Mouse (Mus musculus) left cerebral cortex, postnatal 4 days (tissue): ENCODE results near the gene Aldh1l1. TPM values are rescaled to one million over a fixed set of nuclear protein-coding genes. Genes with fewer than 3 reads are reported as not detected.

ENCODE experiments used
- DNase-seq: peaks from one replicate; pipeline ENCODE4 v3.0.0-alpha.2; 2022
- intact Hi-C: fragments of 180-260 bp; cut with DNase I; formaldehyde crosslinking; loops from one replicate; pipeline ENCODE4 v1.15.1; 2025
- total RNA-seq, 2 experiments: library from RNA; stranded (reverse); gene quantifications; 2 replicates each; pipeline ENCODE4 v1.2.3; 2021

Gene Aldh1l1
- total RNA-seq, 2 experiments from 2014 or later: 56.1 to 57.5 TPM

GRCm38 (mm10) chr6:90648391-90648790, 162.2 kb downstream of the Aldh1l1 start:
- DNase-seq: no peak
- intact Hi-C loops: no loop called here

GRCm38 (mm10) chr6:90649279-90649678, 163.1 kb downstream of the Aldh1l1 start:
- DNase-seq: no peak
- intact Hi-C loops: no loop called here

Other genes starting within 250 kb of the Aldh1l1 start
- gene Vmn1r54, start 240.1 kb upstream of the Aldh1l1 start, total RNA-seq: not detected
- not detected for gene BC048671, start 185.2 kb upstream of the Aldh1l1 start, total RNA-seq
- gene Chst13, start 161.2 kb upstream of the Aldh1l1 start, total RNA-seq: not detected
- not detected for gene Uroc1, start 153.1 kb upstream of the Aldh1l1 start, total RNA-seq
- gene Zxdc, start 116.9 kb upstream of the Aldh1l1 start, total RNA-seq: 10 to 100 TPM; 27.6 to 30.1 TPM
- 1 to 10 TPM; 6.7 to 8.5 TPM for gene Cfap100, start 57.6 kb upstream of the Aldh1l1 start, total RNA-seq
- 10 to 100 TPM; 11.7 to 12.3 TPM for gene Klf15, start 23.9 kb upstream of the Aldh1l1 start, total RNA-seq
- 1 to 10 TPM; 4.9 to 5.9 TPM for gene Slc41a3, start 118.3 kb downstream of the Aldh1l1 start, total RNA-seq